Mouse (Mus musculus) forebrain, embryonic 15.5 days (tissue): Measurements from ENCODE around the gene Sec14l1. TPM values are rescaled to one million over a fixed set of nuclear protein-coding genes. Genes with fewer than 3 reads are reported as not detected.

Source experiments
- ATAC-seq: fragments of 200-750 bp; cut with Nextera tagmentation; replicated peaks from 2 replicates; pipeline ENCODE4 v1.8.0; 2017; ENCODE audit warnings: mild to moderate bottlenecking, moderate TSS enrichment, moderate library complexity
- H3K27ac ChIP-seq: fragments of 300-500 bp; sonication (generic); replicated peaks from 2 replicates; pipeline ENCODE4 v1.5.1; 2015; ENCODE audit warnings: mild to moderate bottlenecking, inconsistent platforms
- H3K27me3 ChIP-seq: fragments of 300-500 bp; sonication (generic); 2 replicates; pipeline ENCODE4 v1.6.1; 2015; ENCODE audit warnings: inconsistent platforms
- H3K36me3 ChIP-seq: fragments of 300-500 bp; sonication (generic); 2 replicates; pipeline ENCODE4 v1.6.1; 2015; ENCODE audit warnings: mild to moderate bottlenecking, inconsistent platforms
- H3K4me1 ChIP-seq: fragments of 300-500 bp; sonication (generic); 2 replicates; pipeline ENCODE4 v1.6.1; 2015; ENCODE audit warnings: inconsistent platforms
- H3K4me2 ChIP-seq: fragments of 300-500 bp; sonication (generic); replicated peaks from 2 replicates; pipeline ENCODE4 v1.6.1; 2015; ENCODE audit warnings: mild to moderate bottlenecking, inconsistent platforms
- H3K4me3 ChIP-seq: fragments of 300-500 bp; sonication (generic); 2 replicates; pipeline ENCODE4 v1.5.1; 2015; ENCODE audit warnings: mild to moderate bottlenecking, inconsistent platforms
- H3K9ac ChIP-seq: fragments of 300-500 bp; sonication (generic); replicated peaks from 2 replicates; pipeline ENCODE4 v1.6.1; 2015; ENCODE audit warnings: mild to moderate bottlenecking, inconsistent platforms
- H3K9me3 ChIP-seq: fragments of 300-500 bp; sonication (generic); 2 replicates; pipeline ENCODE4 v1.6.1; 2016; ENCODE audit warnings: inconsistent platforms
- WGBS: fragments of 180-500 bp; shearing (Covaris S2); methylation state at CpG from one replicate; pipeline ENCODE4 v1.1.7; 2015; ENCODE audit warnings: mixed read lengths; 5-methylcytosine and 5-hydroxymethylcytosine counted together
- polyA plus RNA-seq: library from polyadenylated mRNA; unstranded; fragments of >200 nt; fragmentation: Nextera tagmentation; extraction: Ambion mirVana; gene quantifications from 2 replicates; pipeline ENCODE4 v1.2.1, GENCODE M21; 2015

Gene Sec14l1
- polyA plus RNA-seq, 1 experiment from 2014 or later = 76.8 TPM

DNA sequence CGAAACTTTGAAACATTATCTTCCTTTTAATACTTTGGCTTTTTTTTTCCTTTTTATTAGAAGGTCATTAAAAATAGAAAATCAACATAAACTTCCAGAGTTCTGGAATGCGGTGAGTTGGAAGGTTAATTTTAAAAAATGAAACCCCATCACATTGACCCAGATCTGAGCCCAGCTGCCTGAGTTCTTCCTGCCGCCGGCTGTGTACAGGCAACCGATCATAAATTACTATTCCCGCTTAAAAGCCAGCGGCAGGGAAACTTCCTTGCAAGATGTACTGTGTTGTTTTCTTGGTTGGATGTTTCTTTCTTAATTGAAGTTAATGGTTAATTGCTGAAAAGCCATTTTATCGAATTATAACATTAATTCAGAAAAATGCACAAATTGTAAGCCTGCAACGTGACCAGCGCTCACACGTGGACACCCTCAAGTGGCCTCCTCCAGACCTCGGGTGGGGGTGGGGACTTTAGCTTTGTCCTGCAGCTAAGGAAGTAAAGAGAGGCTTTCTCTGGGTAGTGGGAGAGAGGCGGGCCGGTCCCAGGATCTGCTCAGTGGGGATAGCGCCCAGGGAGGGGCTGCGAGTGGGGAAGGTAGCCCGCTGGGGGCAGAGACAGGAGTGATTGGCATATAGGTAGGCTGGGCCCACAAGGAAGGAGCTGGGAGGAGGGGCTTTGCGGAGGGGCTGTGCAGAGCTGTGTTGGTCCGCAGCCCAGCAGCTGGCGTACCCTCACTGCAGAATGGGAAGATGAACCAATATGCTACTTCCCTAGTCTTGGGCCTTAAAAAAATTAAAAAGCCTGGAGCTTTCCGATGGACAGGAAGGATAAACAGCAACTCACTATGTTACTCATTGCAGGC lies 70.3 kb downstream of the Sec14l1 start:
- no peak for ATAC-seq
- Histone ChIP-seq H3K27me3 (no peaks in the 10 kb centered on the region), H3K4me3 (no peak overlapping the region), H3K4me1 (no peaks in the 10 kb centered on the region), H3K36me3 (no peaks in the 10 kb centered on the region), H3K4me2 (no peak overlapping the region), H3K27ac (no peak overlapping the region), H3K9me3 (peaks cover 5% of the 10 kb centered on the region; the same call in 1 of the 2 replicates), H3K9ac (no peak overlapping the region)
- WGBS = 57% methylated on average over 21 of the region's 21 CpGs

DNA sequence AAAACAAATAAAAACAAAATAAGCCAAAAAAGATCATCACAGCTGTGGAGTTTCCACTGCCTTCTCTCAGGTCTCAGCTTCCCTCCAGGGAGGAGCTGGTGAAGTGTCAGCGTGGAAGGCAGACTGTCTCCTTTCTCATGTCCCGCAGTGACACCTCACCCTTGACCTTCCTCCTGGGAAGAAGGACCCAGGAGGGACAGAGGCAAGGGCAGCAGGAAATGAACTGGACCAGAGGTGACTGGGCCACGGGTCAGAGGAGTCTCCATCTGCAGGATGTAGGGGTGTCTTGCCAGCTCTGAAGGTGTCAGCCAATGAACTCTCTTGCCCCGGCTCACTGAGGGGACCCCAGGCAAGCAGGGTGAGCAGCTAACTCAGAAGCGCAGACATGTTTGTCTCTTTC lies 76.6 kb downstream of the Sec14l1 start:
- Histone ChIP-seq H3K9ac (no peak overlapping the region), H3K27me3 (no peaks in the 10 kb centered on the region)
- WGBS = 81% methylated on average over 5 of the region's 5 CpGs

GRCm38 (mm10) chr11:117194475-117194937 lies 79.5 kb downstream of the Sec14l1 start:
- no peak overlapping the region for H3K4me2 ChIP-seq
- WGBS = 79% methylated on average over 11 of the region's 11 CpGs
- H3K27me3 ChIP-seq = peaks cover 10% of the 10 kb centered on the region; the same call in 1 of the 2 replicates
- no peak for ATAC-seq
- no peaks in the 10 kb centered on the region for H3K9me3 ChIP-seq
- no peak overlapping the region for H3K9ac ChIP-seq
- no peaks in the 10 kb centered on the region for H3K36me3 ChIP-seq
- no peak overlapping the region for H3K4me3 ChIP-seq
- H3K4me1 ChIP-seq = peaks cover 4% of the 10 kb centered on the region
- no peak overlapping the region for H3K27ac ChIP-seq

More for the DNA sequence above, 76.6 kb downstream of the Sec14l1 start:
- Histone ChIP-seq H3K4me3 (no peak overlapping the region), H3K36me3 (no peaks in the 10 kb centered on the region), H3K9me3 (no peaks in the 10 kb centered on the region), H3K4me2 (no peak overlapping the region), H3K4me1 (no peaks in the 10 kb centered on the region), H3K27ac (no peak overlapping the region)
- no peak for ATAC-seq

DNA sequence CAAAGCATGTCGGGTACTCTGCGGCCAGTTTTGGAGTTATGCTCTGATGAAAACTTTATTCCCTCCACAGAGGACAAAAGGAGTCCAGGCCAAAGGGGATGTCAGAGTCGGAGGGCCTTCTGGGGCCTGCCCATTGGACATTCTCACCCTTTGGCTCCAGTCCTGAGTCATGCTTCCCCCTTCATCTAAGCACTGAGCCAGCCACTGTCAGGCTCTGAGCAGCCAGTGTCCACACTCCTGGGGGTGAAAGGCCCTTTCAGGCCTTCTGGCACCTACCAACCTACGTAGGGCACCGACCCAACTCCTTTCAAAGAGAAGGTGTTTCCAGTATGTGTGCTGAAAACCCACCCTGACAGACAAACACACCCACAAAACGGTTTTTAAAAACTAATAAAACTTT lies 80.6 kb downstream of the Sec14l1 start:
- no peak overlapping the region for H3K9ac ChIP-seq
- H3K4me2 ChIP-seq = no peak overlapping the region
- no peak for ATAC-seq
- H3K9me3 ChIP-seq = no peaks in the 10 kb centered on the region
- no peak overlapping the region for H3K27ac ChIP-seq
- H3K36me3 ChIP-seq = no peaks in the 10 kb centered on the region
- H3K4me1 ChIP-seq = peaks cover 10% of the 10 kb centered on the region
- WGBS = 89% methylated on average over 6 of the region's 6 CpGs
- H3K4me3 ChIP-seq = no peak overlapping the region
- H3K27me3 ChIP-seq = peaks cover 15% of the 10 kb centered on the region; the same call in 1 of the 2 replicates

- H3K27ac ChIP-seq = no peak overlapping the region
- WGBS = 91% methylated on average over 7 of the region's 7 CpGs
- peaks cover 20% of the 10 kb centered on the region; the same call in 1 of the 2 replicates for H3K27me3 ChIP-seq
- H3K4me1 ChIP-seq = peaks cover 10% of the 10 kb centered on the region
- ATAC-seq = no peak
- no peak overlapping the region for H3K9ac ChIP-seq
- no peak overlapping the region for H3K4me2 ChIP-seq
- no peaks in the 10 kb centered on the region for H3K36me3 ChIP-seq
- H3K4me3 ChIP-seq = no peak overlapping the region
- no peaks in the 10 kb centered on the region for H3K9me3 ChIP-seq
Measured at GRCm38 (mm10) chr11:117196681-117197080, 81.7 kb downstream of the Sec14l1 start.

- WGBS = 86% methylated on average over 5 of the region's 5 CpGs
- no peak overlapping the region for H3K4me2 ChIP-seq
- H3K36me3 ChIP-seq = no peaks in the 10 kb centered on the region
- H3K27ac ChIP-seq = no peak overlapping the region
- no peak for ATAC-seq
- H3K9ac ChIP-seq = no peak overlapping the region
- H3K4me1 ChIP-seq = peaks cover 10% of the 10 kb centered on the region
- H3K9me3 ChIP-seq = no peaks in the 10 kb centered on the region
- H3K4me3 ChIP-seq = no peak overlapping the region
- H3K27me3 ChIP-seq = peaks cover 22% of the 10 kb centered on the region; the same call in 1 of the 2 replicates
Measured at GRCm38 (mm10) chr11:117198122-117198521, 83.2 kb downstream of the Sec14l1 start.

GRCm38 (mm10) chr11:117199282-117200175 lies 84.6 kb downstream of the Sec14l1 start, which contains the start of gene Sept9:
Gene Sept9, plus strand, starts transcription at chr11:117199661.
- peak within 1 kb of the TSS; percentile 17; the same call in 1 of the 2 replicates for H3K9ac ChIP-seq
- peaks cover 22% of the 10 kb centered on the region; the same call in 1 of the 2 replicates for H3K27me3 ChIP-seq
- H3K4me1 ChIP-seq = peaks cover 10% of the 10 kb centered on the region
- peak within 1 kb of the TSS; percentile 33 for H3K4me3 ChIP-seq
- no peak within 1 kb of the TSS for H3K27ac ChIP-seq
- no peak for ATAC-seq
- peak within 1 kb of the TSS; percentile 51 for H3K4me2 ChIP-seq
- under 1% methylated on average over 70 of the region's 70 CpGs for WGBS
- H3K36me3 ChIP-seq = no peaks in the 10 kb centered on the region
- H3K9me3 ChIP-seq = no peaks in the 10 kb centered on the region

DNA sequence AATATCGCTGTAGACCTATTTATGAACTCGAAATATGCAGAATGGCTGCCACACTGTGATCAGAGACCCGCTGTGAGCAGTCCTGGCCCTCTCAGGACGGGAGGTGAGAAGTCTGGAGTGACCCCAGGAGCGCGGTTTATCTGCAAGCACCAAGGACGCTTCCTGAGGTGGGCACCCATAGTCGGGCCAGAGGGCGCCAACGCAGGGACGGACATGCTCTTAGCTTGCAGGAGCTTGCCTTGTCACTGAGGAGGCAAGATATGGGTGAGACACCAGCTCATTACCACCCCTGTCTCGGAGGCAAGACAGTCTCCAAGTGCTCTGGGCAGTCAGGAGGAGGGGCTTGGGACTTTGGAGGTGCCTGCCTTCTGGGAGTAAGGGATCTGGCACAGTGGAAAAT lies 86.9 kb downstream of the Sec14l1 start:
- Histone ChIP-seq H3K4me3 (no peak overlapping the region), H3K9me3 (no peaks in the 10 kb centered on the region), H3K36me3 (no peaks in the 10 kb centered on the region), H3K27me3 (peaks cover 22% of the 10 kb centered on the region; the same call in 1 of the 2 replicates), H3K4me1 (peaks cover 10% of the 10 kb centered on the region), H3K4me2 (no peak overlapping the region), H3K27ac (no peak overlapping the region), H3K9ac (no peak overlapping the region)
- no peak for ATAC-seq
- WGBS = 89% methylated on average over 12 of the region's 12 CpGs

DNA sequence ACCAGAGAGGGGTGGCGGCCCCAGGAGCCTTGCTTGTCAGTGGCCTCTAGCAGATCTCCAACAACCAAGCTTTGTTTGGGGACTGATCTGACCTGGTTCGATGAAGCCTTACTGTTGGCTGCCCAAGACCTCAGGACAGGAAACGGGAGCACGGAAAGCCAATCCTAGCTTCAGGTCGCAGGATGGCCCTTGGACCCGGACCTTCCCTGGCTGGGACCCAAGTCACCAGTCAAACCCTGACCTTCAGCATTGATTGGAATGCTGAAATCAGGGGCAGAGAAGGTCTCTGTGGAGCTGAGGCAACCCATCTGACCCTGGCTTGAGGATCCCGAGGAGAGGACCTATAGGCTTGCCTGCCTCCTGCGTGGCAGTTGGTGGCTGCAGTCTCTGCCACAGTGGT lies 89.6 kb downstream of the Sec14l1 start:
- ATAC-seq = no peak
- H3K9ac ChIP-seq = no peak overlapping the region
- H3K4me2 ChIP-seq = no peak overlapping the region
- 89% methylated on average over 8 of the region's 8 CpGs for WGBS
- peaks cover 11% of the 10 kb centered on the region; the same call in 1 of the 2 replicates for H3K27me3 ChIP-seq
- no peak overlapping the region for H3K27ac ChIP-seq
- no peaks in the 10 kb centered on the region for H3K36me3 ChIP-seq
- H3K4me1 ChIP-seq = peaks cover 11% of the 10 kb centered on the region
- H3K4me3 ChIP-seq = no peak overlapping the region
- no peaks in the 10 kb centered on the region for H3K9me3 ChIP-seq

DNA sequence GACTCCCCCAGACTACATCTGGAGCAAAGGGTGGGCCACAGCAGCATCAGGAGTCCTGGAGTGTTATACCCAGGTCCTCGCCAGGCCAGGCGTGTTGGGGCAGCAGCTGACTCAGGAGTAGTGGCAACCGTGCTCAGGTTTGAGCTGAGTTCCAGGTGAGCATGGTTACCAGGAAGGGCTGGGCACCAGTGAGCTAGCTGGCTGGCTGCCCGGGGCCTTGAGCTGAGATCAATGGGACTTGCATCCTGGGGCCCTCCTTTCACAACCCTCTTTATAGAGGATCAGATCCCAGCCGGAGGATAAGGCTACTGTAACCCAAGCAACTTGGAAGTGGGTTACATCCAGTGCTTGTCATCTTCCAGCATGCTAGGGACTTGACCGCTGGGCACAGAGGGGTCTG lies 90.1 kb downstream of the Sec14l1 start:
- H3K4me3 ChIP-seq = no peak overlapping the region
- no peaks in the 10 kb centered on the region for H3K9me3 ChIP-seq
- 67% methylated on average over 6 of the region's 6 CpGs for WGBS
- no peak overlapping the region for H3K4me2 ChIP-seq
- ATAC-seq = no peak
- no peaks in the 10 kb centered on the region for H3K36me3 ChIP-seq
- H3K4me1 ChIP-seq = peaks cover 7% of the 10 kb centered on the region
- H3K27me3 ChIP-seq = 0 out of 2 replicates have a peak, but pooled peaks cover 9% of the 10 kb centered on the region
- no peak overlapping the region for H3K9ac ChIP-seq
- H3K27ac ChIP-seq = no peak overlapping the region

DNA sequence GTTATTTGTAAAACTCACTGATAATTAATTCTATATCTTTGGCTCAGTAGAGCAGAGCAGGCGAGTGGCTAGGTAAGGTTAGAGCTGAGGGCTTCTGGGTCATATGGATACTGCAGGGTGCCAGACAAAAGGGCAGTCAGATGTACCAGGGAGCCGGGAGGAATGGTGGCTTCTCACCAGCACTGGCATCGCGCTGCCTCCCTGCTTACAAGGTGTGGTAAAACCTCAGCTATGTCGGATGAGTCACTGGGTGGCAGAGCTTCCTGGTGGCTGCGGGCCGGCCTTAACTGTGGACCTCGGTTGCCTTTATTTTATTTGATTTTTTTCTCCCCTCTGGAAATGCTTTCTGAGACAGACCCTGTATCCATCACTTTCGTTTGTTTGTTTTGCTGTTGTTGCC lies 90.5 kb downstream of the Sec14l1 start:
- Histone ChIP-seq H3K27me3 (0 out of 2 replicates have a peak, but pooled peaks cover 8% of the 10 kb centered on the region), H3K4me3 (no peak overlapping the region)
- 85% methylated on average over 9 of the region's 9 CpGs for WGBS

GRCm38 (mm10) chr11:117207436-117207835 lies 92.5 kb downstream of the Sec14l1 start:
- H3K27ac ChIP-seq = no peak overlapping the region
- 75% methylated on average over 5 of the region's 5 CpGs for WGBS
- ATAC-seq = no peak

More for the DNA sequence above, 90.5 kb downstream of the Sec14l1 start:
- no peak for ATAC-seq
- H3K9me3 ChIP-seq = no peaks in the 10 kb centered on the region
- peaks cover 6% of the 10 kb centered on the region for H3K4me1 ChIP-seq
- no peaks in the 10 kb centered on the region for H3K36me3 ChIP-seq
- H3K27ac ChIP-seq = no peak overlapping the region
- H3K9ac ChIP-seq = no peak overlapping the region
- no peak overlapping the region for H3K4me2 ChIP-seq

More at GRCm38 (mm10) chr11:117207436-117207835, 92.5 kb downstream of the Sec14l1 start:
- Histone ChIP-seq H3K9ac (no peak overlapping the region), H3K9me3 (no peaks in the 10 kb centered on the region), H3K36me3 (no peaks in the 10 kb centered on the region), H3K27me3 (no peaks in the 10 kb centered on the region), H3K4me3 (no peak overlapping the region), H3K4me1 (peaks cover 6% of the 10 kb centered on the region), H3K4me2 (no peak overlapping the region)
